ENCODE assay signal across 9 mouse cellular contexts in the genomic region with DNA sequence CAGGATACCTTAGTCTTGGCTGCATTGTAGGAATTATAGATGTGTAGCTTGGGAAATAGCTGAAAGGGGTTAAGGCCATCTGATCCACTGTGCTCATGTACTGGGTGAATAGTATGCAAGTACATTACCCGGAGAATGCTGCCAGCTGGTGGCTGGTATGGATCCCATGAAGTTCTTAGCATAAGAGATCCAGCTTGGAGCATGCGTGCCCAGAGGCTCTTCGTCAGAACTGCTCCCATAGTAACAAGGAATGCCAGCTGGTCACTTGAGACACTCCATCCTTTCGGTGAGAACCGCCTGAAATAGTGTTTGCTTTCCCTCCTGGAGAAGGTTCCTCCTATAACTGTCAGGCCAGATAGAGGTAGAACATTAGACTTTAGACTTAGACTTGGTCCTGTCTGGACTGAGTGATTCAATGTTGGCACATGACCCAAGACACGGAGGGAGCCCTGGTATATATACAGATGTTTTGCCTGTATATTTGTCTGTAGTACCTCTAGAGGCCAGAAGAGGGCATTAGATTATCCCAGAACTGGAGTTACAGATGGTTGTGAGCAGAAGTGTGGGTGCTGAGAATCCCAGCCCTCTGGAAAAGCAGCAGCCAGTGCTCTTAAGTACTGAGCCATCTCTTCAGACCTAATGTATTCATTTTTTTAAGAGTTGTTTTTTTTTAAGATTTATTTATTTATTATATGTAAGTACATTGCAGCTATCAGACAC. TPM values are rescaled to one million over a fixed set of nuclear protein-coding genes. Genes with fewer than 3 reads are reported as not detected.
DNase-seq lines count a peak whose midpoint lies in the region; ATAC-seq and TF ChIP-seq lines count a peak whose summit lies in the region.
"Had no signal": no experiment of that assay in that cellular context is flagged by ENCODE, and none has a peak within 500 bp of the region (broad histone marks: within the 10 kb centered on the region; RNA-seq: fewer than 3 reads in every experiment).

No protein-coding gene starts in this region.

- H3K27ac ChIP-seq in left cerebral cortex, adult 2 months: peak overlapping the region; percentile 38; the same call in 1 of the 2 replicates
- H3K27ac ChIP-seq in kidney, embryonic 14.5 days (ENCODE audit: low read depth, low read length): no peak overlapping the region

- H3K4me3 ChIP-seq in left cerebral cortex, adult 2 months: no peak overlapping the region
- H3K4me3 ChIP-seq in kidney, embryonic 14.5 days (ENCODE audit: low read length): no peak overlapping the region
- H3K4me3 ChIP-seq: liver, embryonic 13.5 days had no signal

- 82% methylated on average over 6 of the region's 6 CpGs for WGBS in kidney, embryonic 14.5 days

- ATAC-seq in kidney, embryonic 14.5 days (ENCODE audit: low FRiP score, low TSS enrichment): no peak

- H3K36me3 ChIP-seq in kidney, embryonic 14.5 days (ENCODE audit: control insufficient read depth, insufficient read depth, low read length): peaks cover 25% of the 10 kb centered on the region

- no peaks in the 10 kb centered on the region for H3K9me3 ChIP-seq in kidney, embryonic 14.5 days (ENCODE audit: control insufficient read depth, low read length)
- H3K9me3 ChIP-seq: liver, embryonic 13.5 days had no signal

- peak; percentile 58 for DNase-seq in cerebellum, adult 9-10 months
- no peak for DNase-seq in cerebellum, adult 11 months
- DNase-seq in left cerebral cortex, adult 2 months (ENCODE audit: extremely low spot score in 1 of 2, low spot score in 2 of 2): peak in 1 of 2 experiments; percentile 37
- no peak for DNase-seq in left cerebral cortex, adult 11 months (ENCODE audit: low spot score)
- DNase-seq in left cerebral cortex, postnatal 36 days (ENCODE audit: low spot score in 2 of 2): peak; percentile 50 to 53
- DNase-seq in right cerebral cortex, postnatal 4 days: peak; percentile 61
- DNase-seq in adrenal gland, postnatal 4 days (ENCODE audit: low spot score in 2 of 2): no peak
- DNase-seq: liver, embryonic 13.5 days had no signal

- intact Hi-C loops in left cerebral cortex, adult 2 months (cut with DNase I): loop anchor here (5.0 kb wide), 1 partner anchor 161 kb away; no protein-coding TSS in a partner anchor
- intact Hi-C loops in left cerebral cortex, postnatal 36 days (cut with DNase I): loop anchor here (10.0 kb wide), 1 partner anchor 179 kb away; a partner anchor contains a TSS

- H3K9ac ChIP-seq in kidney, embryonic 14.5 days (ENCODE audit: low read depth, low read length): no peak overlapping the region
- H3K9ac ChIP-seq: liver, embryonic 13.5 days had no signal

- H3K4me2 ChIP-seq in kidney, embryonic 14.5 days (replicated peaks; ENCODE audit: low read depth, low read length): no peak overlapping the region
- H3K4me2 ChIP-seq: liver, embryonic 13.5 days had no signal

- H3K4me1 ChIP-seq in kidney, embryonic 14.5 days (ENCODE audit: control insufficient read depth, insufficient read depth, low read length): peaks cover 5% of the 10 kb centered on the region

- no peaks in the 10 kb centered on the region for H3K27me3 ChIP-seq in kidney, embryonic 14.5 days (ENCODE audit: control insufficient read depth, insufficient read depth, low read length)
- H3K27me3 ChIP-seq: liver, embryonic 13.5 days had no signal

- peak; percentile 32 for TF ChIP-seq CTCF in left cerebral cortex, adult 2 months (IDR thresholded peaks at IDR 0.05)

RNA-seq across cellular contexts. Expression of a gene that starts 7.0 kb away (rescaled TPM):
- 100 to 1,000 TPM; 353 to 363 TPM for total RNA-seq in left cerebral cortex, adult 2 months (2021)
- total RNA-seq in left cerebral cortex, postnatal 36 days (2021): 100 to 1,000 TPM; 384 TPM
- total RNA-seq in adrenal gland, postnatal 4 days (2021): 1,000 to 10,000 TPM; 1,215 to 1,376 TPM
- polyA plus RNA-seq in kidney, embryonic 14.5 days (2014; fragmentation: Nextera tagmentation; extraction: Ambion mirVana): 3,750 and 4,450 TPM in 2 replicates

RNA-seq across cellular contexts. Expression of a gene that starts 48.9 kb away (rescaled TPM):
- 10 to 100 TPM; 43.7 to 50.3 TPM for total RNA-seq in left cerebral cortex, adult 2 months (2021)
- total RNA-seq in left cerebral cortex, postnatal 36 days (2021): 10 to 100 TPM; 53.3 to 62.6 TPM
- 10 to 100 TPM; 35.8 to 35.9 TPM for total RNA-seq in adrenal gland, postnatal 4 days (2021)
- polyA plus RNA-seq in kidney, embryonic 14.5 days (2014; fragmentation: Nextera tagmentation; extraction: Ambion mirVana): 65.5 and 71.7 TPM in 2 replicates

RNA-seq across cellular contexts. Expression of a gene that starts 49.1 kb away (rescaled TPM):
- 10 to 100 TPM; 24.5 TPM for total RNA-seq in left cerebral cortex, adult 2 months (2021)
- 10 to 100 TPM; 25.2 to 25.8 TPM for total RNA-seq in left cerebral cortex, postnatal 36 days (2021)
- total RNA-seq in adrenal gland, postnatal 4 days (2021): 10 to 100 TPM; 22.2 to 24.2 TPM
- 40.4 and 45.4 TPM in 2 replicates for polyA plus RNA-seq in kidney, embryonic 14.5 days (2014; fragmentation: Nextera tagmentation; extraction: Ambion mirVana)

Comparison
In these comparisons a context has a peak if more than half of its experiments do, and no peak if none do; other contexts are left out.
1. DNase-seq: peak in cerebellum, adult 9-10 months (single experiment), left cerebral cortex, postnatal 36 days (2 of 2) and right cerebral cortex, postnatal 4 days (single experiment); none in cerebellum, adult 11 months (single experiment), left cerebral cortex, adult 11 months (single experiment) and adrenal gland, postnatal 4 days (0 of 2).